Mouse (Mus musculus) kidney, embryonic 15.5 days (tissue): ENCODE results near the gene Dad1. TPM values are rescaled to one million over a fixed set of nuclear protein-coding genes. Genes with fewer than 3 reads are reported as not detected.

Experiments
- ATAC-seq: fragments of 200-750 bp; cut with Nextera tagmentation; replicated peaks from 2 replicates; pipeline ENCODE4 v1.8.0; 2017; ENCODE audit warnings: moderate TSS enrichment; ENCODE audit not compliant: low FRiP score
- H3K27ac ChIP-seq: fragments of 300-500 bp; sonication (generic); 2 replicates; pipeline ENCODE4 v1.5.1; 2015; ENCODE audit warnings: mild to moderate bottlenecking, inconsistent platforms
- H3K27me3 ChIP-seq: fragments of 300-500 bp; sonication (generic); 2 replicates; pipeline ENCODE4 v1.6.1; 2015; ENCODE audit warnings: inconsistent platforms
- H3K36me3 ChIP-seq: fragments of 300-500 bp; sonication (generic); 2 replicates; pipeline ENCODE4 v1.6.1; 2015; ENCODE audit warnings: inconsistent platforms
- H3K4me1 ChIP-seq: fragments of 300-500 bp; sonication (generic); 2 replicates; pipeline ENCODE4 v1.6.1; 2015; ENCODE audit warnings: inconsistent platforms
- H3K4me2 ChIP-seq: fragments of 300-500 bp; sonication (generic); 2 replicates; pipeline ENCODE4 v1.6.1; 2015; ENCODE audit warnings: moderate library complexity, mild to moderate bottlenecking, inconsistent platforms
- H3K4me3 ChIP-seq: fragments of 300-500 bp; sonication (generic); replicated peaks from 2 replicates; pipeline ENCODE4 v1.5.1; 2015; ENCODE audit warnings: mild to moderate bottlenecking, inconsistent platforms
- H3K9ac ChIP-seq: fragments of 300-500 bp; sonication (generic); 2 replicates; pipeline ENCODE4 v1.6.1; 2015; ENCODE audit warnings: mild to moderate bottlenecking, inconsistent platforms
- H3K9me3 ChIP-seq: fragments of 300-500 bp; sonication (generic); replicated peaks from 2 replicates; pipeline ENCODE4 v1.6.1; 2016; ENCODE audit warnings: inconsistent platforms
- WGBS: fragments of 180-500 bp; shearing (Covaris S2); methylation state at CpG from one replicate; pipeline ENCODE4 v1.1.7; 2015; ENCODE audit warnings: mixed read lengths; 5-methylcytosine and 5-hydroxymethylcytosine counted together
- polyA plus RNA-seq: library from polyadenylated mRNA; unstranded; fragments of >200 nt; fragmentation: Nextera tagmentation; extraction: Ambion mirVana; gene quantifications from 2 replicates; pipeline ENCODE4 v1.2.1, GENCODE M21; 2015

Gene Dad1
- polyA plus RNA-seq, 1 experiment from 2014 or later, result 441 TPM

DNA sequence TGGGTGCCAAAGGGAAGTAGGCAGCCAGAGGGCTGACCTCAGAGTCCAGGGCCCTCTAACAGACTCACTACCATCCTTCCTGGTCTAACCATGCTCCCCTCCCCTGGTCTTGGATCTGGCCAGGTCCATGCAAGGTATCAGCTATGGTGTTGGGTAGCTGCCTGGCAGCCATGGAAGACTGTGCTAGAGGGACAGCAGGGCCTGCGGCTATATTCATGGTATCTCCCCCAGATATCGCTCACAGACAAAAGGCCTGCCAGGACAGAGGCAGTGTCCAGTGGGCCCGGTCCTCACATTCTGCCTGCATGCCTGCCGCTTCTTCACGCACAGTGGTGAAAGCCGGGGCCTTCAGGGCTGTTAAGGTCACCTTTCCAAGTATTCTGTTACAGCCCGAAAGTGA, 10.3 kb upstream of the Dad1 start:
- 80% methylated on average over 7 of the region's 7 CpGs for WGBS
- Histone ChIP-seq H3K4me2 (no peak overlapping the region), H3K9ac (no peak overlapping the region), H3K27ac (no peak overlapping the region), H3K9me3 (no peaks in the 10 kb centered on the region), H3K4me1 (peaks cover 12% of the 10 kb centered on the region), H3K4me3 (no peak overlapping the region), H3K36me3 (peaks cover 63% of the 10 kb centered on the region), H3K27me3 (no peaks in the 10 kb centered on the region)
- ATAC-seq, result no peak

DNA sequence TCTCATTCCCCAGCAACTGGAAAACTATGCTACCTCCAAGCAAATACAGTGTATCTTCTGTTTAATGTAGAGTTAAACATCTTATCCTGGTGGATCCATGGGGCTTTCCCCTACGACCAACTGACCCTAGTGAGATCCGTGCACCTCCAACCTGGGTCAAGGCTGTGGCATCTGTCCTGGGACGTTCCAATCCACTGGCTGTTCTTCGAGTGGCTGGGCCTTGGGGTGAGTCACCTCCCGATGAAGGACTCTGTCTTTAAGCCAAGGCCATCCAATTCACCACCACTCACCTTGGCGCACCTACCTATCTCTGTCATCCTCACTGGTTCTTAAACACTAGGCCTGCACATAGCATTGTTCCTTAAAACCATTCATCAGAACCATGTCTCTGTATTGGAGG, 9.2 kb upstream of the Dad1 start:
- no peak overlapping the region for H3K9ac ChIP-seq
- no peaks in the 10 kb centered on the region for H3K27me3 ChIP-seq
- H3K36me3 ChIP-seq, result peaks cover 54% of the 10 kb centered on the region
- H3K27ac ChIP-seq, result no peak overlapping the region
- no peak overlapping the region for H3K4me2 ChIP-seq
- ATAC-seq, result no peak
- peaks cover 20% of the 10 kb centered on the region for H3K4me1 ChIP-seq
- no peak overlapping the region for H3K4me3 ChIP-seq
- no peaks in the 10 kb centered on the region for H3K9me3 ChIP-seq
- WGBS, result 95% methylated on average over 6 of the region's 6 CpGs

DNA sequence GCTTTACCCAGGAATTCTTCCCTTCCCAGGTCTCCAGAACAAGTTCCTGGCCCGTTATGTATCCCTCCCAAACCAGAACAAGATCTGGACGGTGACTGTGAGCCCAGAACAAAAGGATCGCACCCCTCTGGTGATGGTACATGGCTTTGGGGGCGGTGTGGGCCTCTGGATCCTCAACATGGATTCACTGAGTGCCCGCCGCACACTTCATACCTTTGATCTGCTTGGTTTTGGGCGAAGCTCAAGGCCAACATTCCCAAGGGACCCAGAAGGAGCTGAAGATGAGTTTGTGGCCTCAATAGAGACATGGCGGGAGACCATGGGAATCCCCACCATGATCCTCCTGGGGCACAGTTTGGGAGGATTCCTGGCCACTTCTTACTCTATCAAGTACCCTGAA, 8.7 kb upstream of the Dad1 start:
- peaks cover 20% of the 10 kb centered on the region for H3K4me1 ChIP-seq
- WGBS, result 92% methylated on average over 8 of the region's 8 CpGs
- no peak overlapping the region for H3K9ac ChIP-seq
- H3K9me3 ChIP-seq, result no peaks in the 10 kb centered on the region
- no peak overlapping the region for H3K4me3 ChIP-seq
- H3K27ac ChIP-seq, result no peak overlapping the region
- H3K27me3 ChIP-seq, result no peaks in the 10 kb centered on the region
- peaks cover 50% of the 10 kb centered on the region for H3K36me3 ChIP-seq
- no peak overlapping the region for H3K4me2 ChIP-seq
- ATAC-seq, result no peak

DNA sequence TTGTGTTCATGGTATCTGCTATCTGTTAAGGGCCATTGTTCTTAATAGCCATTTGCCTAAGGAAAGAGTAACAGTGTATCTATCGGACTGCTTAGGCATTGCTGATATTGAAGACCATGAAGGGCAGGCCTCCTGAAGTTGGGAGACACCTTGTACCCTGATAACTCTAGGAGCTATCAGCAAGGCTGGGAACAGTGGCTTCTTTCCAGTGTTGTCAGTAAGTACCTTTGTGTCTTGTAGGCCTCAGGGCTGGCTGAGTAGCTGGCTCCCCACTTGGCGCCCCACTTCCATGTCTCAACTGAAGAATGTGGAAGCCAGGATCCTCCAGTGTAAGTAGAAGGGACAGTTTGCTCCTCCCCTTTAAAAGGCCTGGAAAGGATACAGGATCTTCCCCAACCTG, 7.5 kb upstream of the Dad1 start:
- H3K9me3 ChIP-seq, result no peaks in the 10 kb centered on the region
- H3K4me1 ChIP-seq, result peaks cover 20% of the 10 kb centered on the region
- H3K9ac ChIP-seq, result no peak overlapping the region
- no peak overlapping the region for H3K4me2 ChIP-seq
- 94% methylated on average over 2 of the region's 2 CpGs for WGBS
- no peak overlapping the region for H3K27ac ChIP-seq
- no peak overlapping the region for H3K4me3 ChIP-seq
- no peak for ATAC-seq
- peaks cover 37% of the 10 kb centered on the region for H3K36me3 ChIP-seq
- H3K27me3 ChIP-seq, result no peaks in the 10 kb centered on the region

DNA sequence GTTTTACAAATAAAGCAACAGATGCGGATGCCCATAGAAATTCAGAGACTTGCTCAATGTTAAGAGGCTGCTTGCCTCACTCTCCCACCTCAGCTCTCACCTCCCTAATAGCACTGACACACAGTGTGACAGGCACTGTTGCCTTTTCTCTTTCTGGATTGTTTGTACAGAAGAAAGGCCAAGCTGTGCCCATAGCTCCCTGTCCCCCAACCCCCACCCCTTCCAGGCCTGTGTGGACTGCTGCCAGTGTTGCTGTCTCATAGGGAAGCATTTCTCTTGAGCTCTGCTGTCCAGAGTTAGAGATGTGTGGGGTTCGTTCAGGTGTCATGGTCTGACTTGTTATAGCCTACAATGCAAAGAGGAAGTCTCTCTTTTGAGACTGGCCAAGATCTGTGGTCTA, 6.3 kb upstream of the Dad1 start:
- peaks cover 32% of the 10 kb centered on the region for H3K36me3 ChIP-seq
- 57% methylated on average over 2 of the region's 2 CpGs for WGBS
- peak overlapping the region; percentile 61; the same call in 1 of the 2 replicates for H3K9ac ChIP-seq
- H3K4me2 ChIP-seq, result peak overlapping the region; percentile 75
- no peak for ATAC-seq
- no peaks in the 10 kb centered on the region for H3K9me3 ChIP-seq
- no peaks in the 10 kb centered on the region for H3K27me3 ChIP-seq
- no peak overlapping the region for H3K27ac ChIP-seq
- H3K4me3 ChIP-seq, result peak overlapping the region; percentile 61
- H3K4me1 ChIP-seq, result peaks cover 20% of the 10 kb centered on the region

DNA sequence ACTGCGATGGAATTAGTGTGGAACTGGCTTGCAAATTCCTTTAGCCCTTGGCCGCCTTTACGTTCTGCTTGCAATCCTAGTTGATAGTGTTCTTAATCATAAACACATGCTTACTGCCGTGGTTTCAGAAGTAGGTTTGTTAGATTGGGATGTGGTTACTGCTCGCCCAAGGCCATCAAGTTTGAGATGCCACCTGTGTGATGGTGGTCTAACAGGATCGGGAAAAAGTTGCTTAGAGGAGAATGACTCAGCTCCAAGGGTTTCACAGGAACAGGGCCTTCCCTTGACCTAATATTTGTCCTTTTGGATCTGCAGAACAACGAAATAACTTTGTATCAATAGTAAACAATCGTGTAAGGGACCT, 5.8 kb upstream of the Dad1 start:
- Histone ChIP-seq H3K4me2 (peak overlapping the region; percentile 75), H3K27ac (peak overlapping the region; percentile 80), H3K4me3 (peak overlapping the region; percentile 61), H3K9me3 (no peaks in the 10 kb centered on the region), H3K27me3 (no peaks in the 10 kb centered on the region), H3K36me3 (peaks cover 28% of the 10 kb centered on the region), H3K9ac (peak overlapping the region; percentile 61), H3K4me1 (peaks cover 25% of the 10 kb centered on the region)
- ATAC-seq, result no peak
- 17% methylated on average over 8 of the region's 8 CpGs for WGBS

DNA sequence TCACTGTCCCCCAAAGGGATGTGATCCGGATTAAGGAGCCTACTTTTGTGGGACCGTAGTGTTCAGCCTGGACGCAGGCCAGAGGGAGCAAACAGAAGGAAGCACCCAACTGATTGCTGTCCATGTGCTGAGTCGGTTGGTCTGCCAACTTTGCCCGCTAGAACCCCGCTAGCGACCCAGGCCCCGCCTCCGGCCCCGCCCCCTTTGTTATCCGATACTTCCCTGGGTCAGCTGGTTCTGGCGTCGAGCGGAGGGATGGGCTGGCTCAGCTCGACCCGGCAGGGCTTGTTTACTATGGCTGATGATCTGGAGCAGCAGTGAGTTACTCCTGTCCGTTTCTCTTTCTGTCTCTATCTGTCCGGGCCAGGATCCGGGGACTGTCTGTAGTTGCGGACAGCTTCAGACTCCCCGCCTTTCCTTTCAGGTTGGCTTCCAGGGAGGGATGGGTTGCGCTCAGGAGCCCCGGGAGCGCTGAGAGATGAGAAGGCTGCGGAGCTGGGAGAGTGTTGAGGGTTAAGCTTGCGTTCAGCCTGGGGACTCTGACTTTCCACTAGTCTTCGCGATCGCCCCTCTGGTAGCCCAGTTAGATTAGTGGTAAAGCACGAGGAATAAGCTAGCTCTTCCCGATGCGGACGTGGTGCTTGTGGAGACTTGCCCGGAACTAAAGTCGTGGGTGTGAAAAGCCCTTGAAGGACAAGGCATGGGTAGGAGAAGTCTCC, 5.3 kb upstream of the Dad1 start:
- Histone ChIP-seq H3K27ac (peak overlapping the region; percentile 80), H3K4me1 (peaks cover 30% of the 10 kb centered on the region), H3K9ac (peak overlapping the region; percentile 61), H3K9me3 (no peaks in the 10 kb centered on the region), H3K27me3 (no peaks in the 10 kb centered on the region), H3K4me3 (peak overlapping the region; percentile 61), H3K4me2 (peak overlapping the region; percentile 75), H3K36me3 (peaks cover 22% of the 10 kb centered on the region)
- WGBS, result under 1% methylated on average over 35 of the region's 35 CpGs
- ATAC-seq, result peak; percentile 97

DNA sequence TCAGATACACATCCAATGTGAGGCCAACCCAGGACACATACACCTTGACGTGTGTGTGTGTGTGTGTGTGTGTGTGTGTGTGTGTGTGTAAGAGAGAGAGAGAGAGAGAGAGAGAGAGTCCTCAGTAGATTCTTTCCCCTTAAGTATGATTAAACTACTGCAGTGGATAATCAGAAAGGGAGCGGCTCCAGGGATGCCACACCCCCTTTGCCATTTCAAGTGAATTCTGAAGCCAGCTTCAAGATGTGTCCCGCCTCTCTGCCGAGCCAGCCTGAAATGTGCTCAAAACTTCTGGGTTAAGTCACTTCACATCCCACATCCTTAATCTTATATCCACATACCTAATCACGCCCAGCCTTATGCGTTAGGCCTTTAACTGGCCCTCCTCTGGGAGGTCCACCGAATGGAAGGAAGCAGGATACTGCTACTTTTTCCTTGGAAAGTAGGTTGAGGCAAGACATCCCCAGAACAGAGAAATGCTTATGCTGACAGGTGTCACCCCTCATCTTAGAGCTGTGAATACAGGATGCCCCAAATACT, 4.3 kb upstream of the Dad1 start:
- H3K4me1 ChIP-seq, result peaks cover 31% of the 10 kb centered on the region
- H3K27ac ChIP-seq, result 0 out of 2 replicates have a peak overlapping the region, but pooled peaks have one; percentile 59
- peak overlapping the region; percentile 61; the same call in 1 of the 2 replicates for H3K4me3 ChIP-seq
- H3K9me3 ChIP-seq, result no peaks in the 10 kb centered on the region
- H3K4me2 ChIP-seq, result peak overlapping the region; percentile 75; the same call in 1 of the 2 replicates
- no peaks in the 10 kb centered on the region for H3K27me3 ChIP-seq
- H3K36me3 ChIP-seq, result peaks cover 14% of the 10 kb centered on the region
- ATAC-seq, result no peak
- H3K9ac ChIP-seq, result no peak overlapping the region
- 71% methylated on average over 7 of the region's 7 CpGs for WGBS

DNA sequence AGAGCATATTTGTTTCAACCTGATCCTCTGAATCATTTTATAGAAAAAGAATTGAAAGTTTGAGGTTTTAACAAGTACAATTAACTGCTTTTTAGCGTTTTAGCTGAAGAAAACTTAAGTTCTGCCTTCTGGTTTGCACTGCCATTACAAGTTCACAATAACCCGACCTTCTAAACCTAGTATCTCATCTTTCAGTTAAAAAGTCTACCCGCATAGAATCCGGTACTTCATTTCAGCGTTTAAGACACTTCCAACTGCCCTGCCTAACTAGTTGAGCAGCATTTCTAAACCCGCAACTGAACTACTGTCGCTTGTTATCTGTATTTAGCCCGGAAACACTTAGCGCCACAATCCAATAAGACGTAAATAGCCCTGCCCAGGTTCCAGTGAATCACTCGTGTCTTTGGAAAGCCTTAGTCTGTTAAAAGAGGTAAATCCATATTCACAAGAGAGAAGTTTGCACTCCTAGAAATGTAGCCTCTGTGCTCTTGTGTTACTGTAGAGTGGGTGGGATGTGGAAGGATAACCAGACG, 832 bp upstream of the Dad1 start:
- H3K9me3 ChIP-seq, result no peaks in the 10 kb centered on the region
- peak overlapping the region; percentile 67 for H3K4me2 ChIP-seq
- no peaks in the 10 kb centered on the region for H3K36me3 ChIP-seq
- H3K4me1 ChIP-seq, result peaks cover 52% of the 10 kb centered on the region
- 64% methylated on average over 12 of the region's 12 CpGs for WGBS
- ATAC-seq, result no peak
- H3K4me3 ChIP-seq, result peak overlapping the region; percentile 81
- peak overlapping the region; percentile 59; the same call in 1 of the 2 replicates for H3K9ac ChIP-seq
- H3K27me3 ChIP-seq, result no peaks in the 10 kb centered on the region
- H3K27ac ChIP-seq, result no peak overlapping the region

DNA sequence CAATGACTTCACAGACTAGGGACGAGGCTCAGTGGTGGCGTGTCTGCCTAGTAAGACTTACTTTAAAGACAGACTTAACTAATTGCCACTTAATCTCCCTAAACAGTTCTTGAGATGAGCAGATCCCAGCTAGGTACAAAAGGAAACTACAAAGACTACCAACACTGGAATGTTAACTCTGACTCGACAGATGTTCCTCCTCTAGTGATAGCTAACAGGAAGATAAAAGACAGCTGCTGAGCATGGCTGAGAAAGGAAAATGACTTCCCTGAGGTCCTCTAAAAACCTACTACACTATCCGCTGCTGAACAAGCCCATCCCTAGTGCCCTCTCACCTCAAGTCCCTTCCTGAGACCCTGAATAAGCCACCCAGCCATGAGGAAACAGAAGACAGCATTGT, 3.8 kb downstream of the Dad1 start:
- ATAC-seq, result no peak
- peak overlapping the region; percentile 44 for H3K4me2 ChIP-seq
- H3K4me3 ChIP-seq, result peak overlapping the region; percentile 12
- WGBS, result 24% methylated on average over 4 of the region's 4 CpGs
- no peaks in the 10 kb centered on the region for H3K27me3 ChIP-seq
- peak overlapping the region; percentile 66 for H3K27ac ChIP-seq
- H3K9me3 ChIP-seq, result no peaks in the 10 kb centered on the region
- peaks cover 25% of the 10 kb centered on the region for H3K36me3 ChIP-seq
- no peak overlapping the region for H3K9ac ChIP-seq
- H3K4me1 ChIP-seq, result peaks cover 59% of the 10 kb centered on the region

DNA sequence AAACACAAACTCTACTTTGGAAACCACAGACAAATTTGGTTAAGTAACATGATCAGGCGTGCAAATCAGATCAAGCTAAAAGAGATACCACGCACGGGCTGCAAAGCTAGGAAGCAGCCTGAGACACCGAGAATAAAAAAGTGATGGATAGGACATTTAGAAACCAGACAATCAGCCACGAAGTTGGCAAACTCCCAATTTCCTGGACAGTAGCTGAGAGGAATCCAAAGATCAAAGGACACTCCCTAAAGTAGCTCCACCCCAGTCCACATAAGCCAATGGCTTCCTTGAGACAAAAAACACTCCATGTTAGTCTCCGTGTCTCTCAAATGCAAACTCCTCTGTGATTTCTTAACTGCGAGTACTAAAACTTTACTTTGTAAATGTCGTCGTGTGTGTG, 4.6 kb downstream of the Dad1 start:
- no peaks in the 10 kb centered on the region for H3K9me3 ChIP-seq
- H3K36me3 ChIP-seq, result peaks cover 25% of the 10 kb centered on the region
- peak overlapping the region; percentile 44 for H3K4me2 ChIP-seq
- no peak overlapping the region for H3K9ac ChIP-seq
- 0 out of 2 replicates have a peak, but pooled peaks have one; percentile 7 for ATAC-seq
- H3K27ac ChIP-seq, result peak overlapping the region; percentile 66
- H3K4me1 ChIP-seq, result peaks cover 51% of the 10 kb centered on the region
- WGBS, result 19% methylated on average over 9 of the region's 9 CpGs
- H3K27me3 ChIP-seq, result no peaks in the 10 kb centered on the region
- H3K4me3 ChIP-seq, result peak overlapping the region; percentile 12; the same call in 1 of the 2 replicates

DNA sequence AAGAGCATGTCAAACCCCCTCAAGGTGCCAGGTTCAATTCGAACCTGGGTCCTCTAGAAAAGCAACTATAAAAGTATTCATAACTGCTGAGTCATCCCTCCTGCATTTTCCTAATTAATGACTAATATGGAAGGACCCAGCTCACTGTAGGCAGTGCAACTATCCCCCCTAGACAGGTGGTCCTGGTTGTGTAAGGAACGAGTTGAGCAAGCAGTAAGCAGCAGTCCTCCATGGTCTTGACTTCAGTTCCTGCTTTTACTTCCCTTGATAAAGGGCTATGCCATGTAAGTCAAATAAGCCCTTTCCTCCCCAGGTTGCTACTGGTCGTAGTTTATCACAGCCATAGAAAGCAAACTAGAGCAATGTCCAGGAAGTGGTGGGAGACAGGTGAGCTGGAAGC, 7.7 kb downstream of the Dad1 start:
- Histone ChIP-seq H3K4me2 (no peak overlapping the region), H3K4me1 (peaks cover 45% of the 10 kb centered on the region), H3K27me3 (no peaks in the 10 kb centered on the region), H3K4me3 (no peak overlapping the region), H3K9ac (no peak overlapping the region), H3K36me3 (peaks cover 50% of the 10 kb centered on the region), H3K9me3 (no peaks in the 10 kb centered on the region), H3K27ac (no peak overlapping the region)
- 89% methylated on average over 3 of the region's 3 CpGs for WGBS
- ATAC-seq, result no peak
